Mouse (Mus musculus): ENCODE results near the gene Luc7l3. TPM values are rescaled to one million over a fixed set of nuclear protein-coding genes. Genes with fewer than 3 reads are reported as not detected.

Luc7l3 gene
- polyA plus RNA-seq, 1 experiment from 2014 or later: 113 TPM

GRCm38 (mm10) chr11:94351094-94351493, 29.3 kb upstream of the Luc7l3 start:
- H3K9ac ChIP-seq (ENCODE audit: low read length): no peak overlapping the region
- H3K27me3 ChIP-seq (ENCODE audit: control insufficient read depth, insufficient read depth, low read length): no peaks in the 10 kb centered on the region
- WGBS: 37% methylated on average over 3 of the region's 3 CpGs
- no peak overlapping the region for H3K27ac ChIP-seq (ENCODE audit: low read depth, low read length)
- H3K4me3 ChIP-seq (ENCODE audit: low read depth, low read length): no peak overlapping the region
- ATAC-seq (ENCODE audit: low FRiP score): no peak
- no peak overlapping the region for H3K4me2 ChIP-seq
- DNase-seq (ENCODE audit: low spot score, missing footprints): no peak
- H3K4me1 ChIP-seq (ENCODE audit: control insufficient read depth, insufficient read depth, low read length): no peaks in the 10 kb centered on the region
- H3K9me3 ChIP-seq (ENCODE audit: control insufficient read depth, low read length): no peaks in the 10 kb centered on the region
- H3K36me3 ChIP-seq (ENCODE audit: control insufficient read depth, insufficient read depth, low read length): no peaks in the 10 kb centered on the region

GRCm38 (mm10) chr11:94350337-94350736, 28.5 kb upstream of the Luc7l3 start:
- H3K27me3 ChIP-seq (ENCODE audit: control insufficient read depth, insufficient read depth, low read length): no peaks in the 10 kb centered on the region
- H3K9me3 ChIP-seq (ENCODE audit: control insufficient read depth, low read length): no peaks in the 10 kb centered on the region
- 73% methylated on average over 1 of the region's 1 CpGs for WGBS
- no peaks in the 10 kb centered on the region for H3K4me1 ChIP-seq (ENCODE audit: control insufficient read depth, insufficient read depth, low read length)
- H3K27ac ChIP-seq (ENCODE audit: low read depth, low read length): no peak overlapping the region
- no peak overlapping the region for H3K9ac ChIP-seq (ENCODE audit: low read length)
- no peaks in the 10 kb centered on the region for H3K36me3 ChIP-seq (ENCODE audit: control insufficient read depth, insufficient read depth, low read length)
- no peak overlapping the region for H3K4me2 ChIP-seq
- no peak for DNase-seq (ENCODE audit: low spot score, missing footprints)
- H3K4me3 ChIP-seq (ENCODE audit: low read depth, low read length): no peak overlapping the region
- no peak for ATAC-seq (ENCODE audit: low FRiP score)

- Histone ChIP-seq H3K4me3 (ENCODE audit: low read depth, low read length) (no peak overlapping the region), H3K9me3 (ENCODE audit: control insufficient read depth, low read length) (no peaks in the 10 kb centered on the region), H3K27ac (ENCODE audit: low read depth, low read length) (no peak overlapping the region), H3K36me3 (ENCODE audit: control insufficient read depth, insufficient read depth, low read length) (no peaks in the 10 kb centered on the region), H3K9ac (ENCODE audit: low read length) (no peak overlapping the region), H3K27me3 (ENCODE audit: control insufficient read depth, insufficient read depth, low read length) (0 out of 2 replicates have a peak, but pooled peaks cover 2% of the 10 kb centered on the region), H3K4me2 (no peak overlapping the region), H3K4me1 (ENCODE audit: control insufficient read depth, insufficient read depth, low read length) (0 out of 2 replicates have a peak, but pooled peaks cover 1% of the 10 kb centered on the region)
- no peak for DNase-seq (ENCODE audit: low spot score, missing footprints)
- ATAC-seq (ENCODE audit: low FRiP score): no peak
- 78% methylated on average over 2 of the region's 2 CpGs for WGBS
These were observed 28.1 kb upstream of the Luc7l3 start for GRCm38 (mm10) chr11:94349839-94350238.

- Histone ChIP-seq H3K4me3 (ENCODE audit: low read depth, low read length) (no peak overlapping the region), H3K4me1 (ENCODE audit: control insufficient read depth, insufficient read depth, low read length) (peaks cover 24% of the 10 kb centered on the region), H3K9ac (ENCODE audit: low read length) (no peak overlapping the region), H3K27me3 (ENCODE audit: control insufficient read depth, insufficient read depth, low read length) (0 out of 2 replicates have a peak, but pooled peaks cover 2% of the 10 kb centered on the region), H3K27ac (ENCODE audit: low read depth, low read length) (no peak overlapping the region), H3K4me2 (no peak overlapping the region), H3K9me3 (ENCODE audit: control insufficient read depth, low read length) (no peaks in the 10 kb centered on the region), H3K36me3 (ENCODE audit: control insufficient read depth, insufficient read depth, low read length) (no peaks in the 10 kb centered on the region)
- 87% methylated on average over 7 of the region's 7 CpGs for WGBS
- ATAC-seq (ENCODE audit: low FRiP score) (no peak), DNase-seq (ENCODE audit: low spot score, missing footprints) (no peak)
These were observed 25.3 kb upstream of the Luc7l3 start for GRCm38 (mm10) chr11:94347063-94347575.

GRCm38 (mm10) chr11:94346611-94347010, 24.8 kb upstream of the Luc7l3 start:
- Histone ChIP-seq H3K27ac (ENCODE audit: low read depth, low read length) (no peak overlapping the region), H3K36me3 (ENCODE audit: control insufficient read depth, insufficient read depth, low read length) (no peaks in the 10 kb centered on the region), H3K27me3 (ENCODE audit: control insufficient read depth, insufficient read depth, low read length) (0 out of 2 replicates have a peak, but pooled peaks cover 2% of the 10 kb centered on the region), H3K4me2 (no peak overlapping the region), H3K9ac (ENCODE audit: low read length) (no peak overlapping the region), H3K4me3 (ENCODE audit: low read depth, low read length) (no peak overlapping the region), H3K4me1 (ENCODE audit: control insufficient read depth, insufficient read depth, low read length) (peaks cover 29% of the 10 kb centered on the region), H3K9me3 (ENCODE audit: control insufficient read depth, low read length) (no peaks in the 10 kb centered on the region)
- DNase-seq (ENCODE audit: low spot score, missing footprints) (no peak), ATAC-seq (ENCODE audit: low FRiP score) (no peak)
- WGBS: 75% methylated on average over 3 of the region's 3 CpGs

GRCm38 (mm10) chr11:94345926-94346325, 24.1 kb upstream of the Luc7l3 start:
- no peak for DNase-seq (ENCODE audit: low spot score, missing footprints)
- 89% methylated on average over 10 of the region's 10 CpGs for WGBS
- Histone ChIP-seq H3K4me2 (no peak overlapping the region), H3K36me3 (ENCODE audit: control insufficient read depth, insufficient read depth, low read length) (no peaks in the 10 kb centered on the region), H3K9ac (ENCODE audit: low read length) (no peak overlapping the region), H3K9me3 (ENCODE audit: control insufficient read depth, low read length) (no peaks in the 10 kb centered on the region), H3K4me3 (ENCODE audit: low read depth, low read length) (no peak overlapping the region), H3K27ac (ENCODE audit: low read depth, low read length) (no peak overlapping the region), H3K27me3 (ENCODE audit: control insufficient read depth, insufficient read depth, low read length) (0 out of 2 replicates have a peak, but pooled peaks cover 2% of the 10 kb centered on the region), H3K4me1 (ENCODE audit: control insufficient read depth, insufficient read depth, low read length) (peaks cover 34% of the 10 kb centered on the region)
- no peak for ATAC-seq (ENCODE audit: low FRiP score)

- H3K9ac ChIP-seq (ENCODE audit: low read length): no peak overlapping the region
- H3K4me3 ChIP-seq (ENCODE audit: low read depth, low read length): no peak overlapping the region
- 76% methylated on average over 1 of the region's 1 CpGs for WGBS
- H3K4me1 ChIP-seq (ENCODE audit: control insufficient read depth, insufficient read depth, low read length): peaks cover 41% of the 10 kb centered on the region
- no peak overlapping the region for H3K4me2 ChIP-seq
- DNase-seq (ENCODE audit: low spot score, missing footprints): peak; percentile 86
- H3K27ac ChIP-seq (ENCODE audit: low read depth, low read length): peak overlapping the region; percentile 7; the same call in 1 of the 2 replicates
- peaks cover 4% of the 10 kb centered on the region; the same call in 1 of the 2 replicates for H3K36me3 ChIP-seq (ENCODE audit: control insufficient read depth, insufficient read depth, low read length)
- H3K27me3 ChIP-seq (ENCODE audit: control insufficient read depth, insufficient read depth, low read length): 0 out of 2 replicates have a peak, but pooled peaks cover 2% of the 10 kb centered on the region
- ATAC-seq (ENCODE audit: low FRiP score): no peak
- no peaks in the 10 kb centered on the region for H3K9me3 ChIP-seq (ENCODE audit: control insufficient read depth, low read length)
These were observed 22.7 kb upstream of the Luc7l3 start for GRCm38 (mm10) chr11:94344470-94344869.

GRCm38 (mm10) chr11:94343955-94344358, 22.2 kb upstream of the Luc7l3 start:
- 12% methylated on average over 5 of the region's 5 CpGs for WGBS
- Histone ChIP-seq H3K27ac (ENCODE audit: low read depth, low read length) (peak overlapping the region; percentile 52), H3K9ac (ENCODE audit: low read length) (no peak overlapping the region)

GRCm38 (mm10) chr11:94342114-94342905, 20.5 kb upstream of the Luc7l3 start:
- Histone ChIP-seq H3K4me1 (ENCODE audit: control insufficient read depth, insufficient read depth, low read length) (peaks cover 41% of the 10 kb centered on the region), H3K9me3 (ENCODE audit: control insufficient read depth, low read length) (no peaks in the 10 kb centered on the region), H3K4me2 (no peak overlapping the region), H3K9ac (ENCODE audit: low read length) (no peak overlapping the region), H3K27me3 (ENCODE audit: control insufficient read depth, insufficient read depth, low read length) (0 out of 2 replicates have a peak, but pooled peaks cover 2% of the 10 kb centered on the region), H3K4me3 (ENCODE audit: low read depth, low read length) (no peak overlapping the region), H3K36me3 (ENCODE audit: control insufficient read depth, insufficient read depth, low read length) (peaks cover 8% of the 10 kb centered on the region), H3K27ac (ENCODE audit: low read depth, low read length) (peak overlapping the region; percentile 45; the same call in 1 of the 2 replicates)
- peak; percentile 40 for ATAC-seq (ENCODE audit: low FRiP score)
- 14% methylated on average over 13 of the region's 13 CpGs for WGBS
- peak; percentile 88 for DNase-seq (ENCODE audit: low spot score, missing footprints)

More at GRCm38 (mm10) chr11:94343955-94344358, 22.2 kb upstream of the Luc7l3 start:
- Histone ChIP-seq H3K4me3 (ENCODE audit: low read depth, low read length) (no peak overlapping the region), H3K27me3 (ENCODE audit: control insufficient read depth, insufficient read depth, low read length) (0 out of 2 replicates have a peak, but pooled peaks cover 2% of the 10 kb centered on the region), H3K4me1 (ENCODE audit: control insufficient read depth, insufficient read depth, low read length) (peaks cover 41% of the 10 kb centered on the region), H3K9me3 (ENCODE audit: control insufficient read depth, low read length) (no peaks in the 10 kb centered on the region), H3K4me2 (no peak overlapping the region), H3K36me3 (ENCODE audit: control insufficient read depth, insufficient read depth, low read length) (peaks cover 6% of the 10 kb centered on the region; the same call in 1 of the 2 replicates)
- DNase-seq (ENCODE audit: low spot score, missing footprints) (peak; percentile 85), ATAC-seq (ENCODE audit: low FRiP score) (peak; percentile 56)
